Mouse (Mus musculus) frontal cortex, postnatal 25 days (tissue): ENCODE results near the gene Ccp110.

Experiments used
- DNase-seq, 2 experiments: peaks; one replicate each; pipeline ENCODE4 v3.0.0; 2022; ENCODE audit warnings: low spot score in 2 of 2

The Ccp110 gene

DNA sequence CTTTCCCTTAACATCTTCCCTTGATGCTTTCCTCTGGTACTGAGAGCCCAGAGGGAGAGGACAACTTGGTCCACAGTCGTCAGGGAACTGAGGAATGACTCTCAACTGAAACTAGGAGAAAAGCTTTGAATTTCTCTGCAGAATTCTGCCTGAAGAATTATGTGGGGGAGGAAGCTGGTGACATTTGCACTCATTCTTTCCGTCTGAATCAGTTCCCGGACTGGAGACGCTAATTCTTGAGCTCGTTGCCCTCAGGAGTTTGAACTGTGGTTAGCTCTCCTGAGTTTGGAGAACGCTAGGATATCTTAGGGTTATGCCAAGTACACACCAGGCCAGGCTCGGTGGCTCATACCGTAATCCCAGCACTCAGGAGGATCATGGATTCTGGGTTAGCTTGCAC lies 56.9 kb downstream of the Ccp110 start:
- no peak for DNase-seq

DNA sequence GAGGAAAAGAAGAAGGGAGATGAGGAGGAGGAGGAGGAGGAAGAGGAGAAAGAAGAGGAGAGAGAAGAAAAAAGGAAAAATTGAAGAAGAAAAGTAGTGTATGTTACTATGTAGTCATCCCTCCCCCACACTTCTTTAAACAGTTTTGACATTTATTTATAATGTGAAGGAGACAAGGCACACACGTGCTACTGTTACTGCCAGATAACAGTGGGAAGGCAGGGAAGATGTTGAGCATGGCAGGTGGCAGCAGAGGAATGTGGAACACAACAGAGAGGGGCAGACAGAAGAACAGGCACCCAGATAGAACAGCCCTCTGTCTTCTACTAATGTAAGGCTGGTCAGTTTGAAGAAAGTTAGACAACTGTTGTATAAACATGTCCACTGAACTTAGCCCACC lies 57.3 kb downstream of the Ccp110 start:
- no peak for DNase-seq

DNA sequence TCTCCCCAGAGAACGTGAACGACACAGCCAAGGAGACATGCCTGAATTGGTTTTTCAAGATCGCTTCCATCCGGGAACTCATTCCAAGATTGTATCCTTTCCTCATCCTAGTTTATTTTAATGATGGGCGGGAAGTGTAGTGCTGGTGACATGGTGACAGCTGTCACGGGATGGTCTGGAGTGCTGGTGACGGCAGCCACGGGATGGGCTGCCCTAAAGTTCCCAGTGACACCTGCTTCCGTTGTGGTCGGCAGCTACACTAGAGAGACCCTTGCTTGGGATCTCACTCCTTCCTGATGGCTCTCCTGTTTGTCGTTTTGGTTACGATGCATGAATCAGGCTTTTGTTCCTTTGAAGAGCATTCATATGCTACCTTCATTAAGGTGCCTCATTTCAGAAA lies 60.7 kb downstream of the Ccp110 start:
- no peak for DNase-seq

DNA sequence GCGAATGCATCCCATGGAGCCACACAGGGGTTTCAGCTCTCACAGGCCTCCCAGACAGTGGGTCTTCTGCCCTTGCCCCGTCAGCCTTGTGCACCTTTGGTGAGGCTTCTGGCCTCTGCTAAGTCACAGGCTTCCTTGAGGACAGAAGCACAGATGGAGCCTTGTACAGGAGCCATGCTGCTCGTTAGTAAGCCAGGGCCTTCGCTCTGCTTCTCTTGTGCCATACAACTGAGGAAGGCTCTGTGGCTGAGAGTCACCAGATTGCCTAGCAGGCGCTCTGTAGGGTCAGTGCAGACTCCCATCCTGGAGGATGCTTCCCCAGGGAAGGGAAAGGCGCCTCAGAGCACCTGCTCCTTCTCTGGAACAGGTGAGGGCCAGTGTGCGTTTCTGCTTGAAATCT lies 63.6 kb downstream of the Ccp110 start:
- no peak for DNase-seq

DNA sequence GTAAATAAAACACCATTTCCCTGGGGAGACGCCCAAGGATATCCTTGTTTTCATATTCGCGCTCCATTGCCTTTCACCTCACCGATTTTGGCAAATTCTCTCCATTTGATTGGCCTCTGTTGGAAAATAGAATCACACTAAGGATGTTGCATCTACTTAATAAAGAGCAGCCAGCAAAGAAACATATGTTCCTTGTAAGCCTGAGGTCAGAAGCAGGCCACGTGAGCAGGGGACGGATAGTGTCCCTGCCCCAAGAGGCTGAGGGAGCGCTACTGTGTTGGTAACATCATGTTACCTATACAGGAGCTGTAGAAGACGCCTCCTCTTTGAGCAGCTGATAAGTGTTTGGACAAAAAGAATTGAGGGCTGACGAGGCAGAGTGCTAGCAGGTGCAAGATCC lies 64.1 kb downstream of the Ccp110 start:
- no peak for DNase-seq

DNA sequence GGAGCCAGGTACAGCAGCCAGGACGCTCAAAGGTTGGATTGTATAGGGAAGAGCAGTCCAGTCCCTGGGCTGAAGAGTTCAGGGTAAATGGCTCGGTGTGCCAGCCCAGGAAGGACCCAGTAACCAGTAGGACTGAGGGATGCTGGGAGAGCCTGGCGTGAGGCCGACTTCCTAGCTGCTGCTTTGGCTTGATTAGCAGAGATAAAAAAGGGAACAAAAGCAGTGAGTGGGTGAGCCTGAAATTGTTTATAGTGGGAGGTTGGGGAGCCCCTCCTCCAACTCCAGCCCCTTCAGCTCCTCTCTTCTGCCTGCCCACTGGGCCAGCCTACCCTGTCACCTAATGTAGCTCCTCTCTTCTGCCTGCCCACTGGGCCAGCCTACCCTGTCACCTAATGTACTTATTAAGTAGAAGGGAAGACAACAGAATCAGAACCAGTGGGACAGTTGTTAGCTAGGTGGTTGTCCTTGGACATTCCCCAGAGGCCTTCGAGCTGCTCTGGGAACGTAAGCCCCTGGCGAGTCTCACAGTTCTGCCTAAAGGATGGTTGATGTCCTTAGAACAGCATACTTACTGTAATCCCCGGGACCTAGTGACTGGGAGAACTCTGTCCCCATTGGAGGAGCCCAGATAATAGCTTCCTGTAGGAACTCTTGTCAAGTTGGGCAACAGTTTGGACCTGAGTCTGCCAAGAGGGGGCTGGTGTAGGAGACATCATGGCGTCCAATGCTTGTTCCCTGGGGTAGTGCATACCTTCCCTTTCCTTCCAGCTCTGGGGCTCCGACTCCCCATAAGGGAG lies 65.4 kb downstream of the Ccp110 start:
- no peak for DNase-seq

DNA sequence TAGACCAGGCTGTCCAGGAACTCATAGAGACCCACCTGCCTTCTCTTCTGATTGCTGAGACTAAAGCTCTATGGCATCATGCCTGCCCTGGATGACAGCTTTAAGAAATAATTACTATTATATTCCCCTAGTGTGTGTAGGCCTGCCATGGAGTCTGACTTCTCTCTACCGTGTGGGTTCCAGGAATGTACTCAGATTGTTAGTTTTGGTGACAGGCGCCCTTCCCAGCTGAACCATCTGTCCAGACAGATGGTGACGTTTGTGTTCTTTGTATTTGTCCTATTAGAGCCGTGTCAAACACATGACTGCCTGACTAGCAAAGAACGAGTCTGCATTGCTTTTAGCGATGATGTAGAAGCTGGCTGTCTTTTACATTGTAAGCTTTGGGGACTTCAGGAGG lies 66.2 kb downstream of the Ccp110 start:
- DNase-seq: no peak

DNA sequence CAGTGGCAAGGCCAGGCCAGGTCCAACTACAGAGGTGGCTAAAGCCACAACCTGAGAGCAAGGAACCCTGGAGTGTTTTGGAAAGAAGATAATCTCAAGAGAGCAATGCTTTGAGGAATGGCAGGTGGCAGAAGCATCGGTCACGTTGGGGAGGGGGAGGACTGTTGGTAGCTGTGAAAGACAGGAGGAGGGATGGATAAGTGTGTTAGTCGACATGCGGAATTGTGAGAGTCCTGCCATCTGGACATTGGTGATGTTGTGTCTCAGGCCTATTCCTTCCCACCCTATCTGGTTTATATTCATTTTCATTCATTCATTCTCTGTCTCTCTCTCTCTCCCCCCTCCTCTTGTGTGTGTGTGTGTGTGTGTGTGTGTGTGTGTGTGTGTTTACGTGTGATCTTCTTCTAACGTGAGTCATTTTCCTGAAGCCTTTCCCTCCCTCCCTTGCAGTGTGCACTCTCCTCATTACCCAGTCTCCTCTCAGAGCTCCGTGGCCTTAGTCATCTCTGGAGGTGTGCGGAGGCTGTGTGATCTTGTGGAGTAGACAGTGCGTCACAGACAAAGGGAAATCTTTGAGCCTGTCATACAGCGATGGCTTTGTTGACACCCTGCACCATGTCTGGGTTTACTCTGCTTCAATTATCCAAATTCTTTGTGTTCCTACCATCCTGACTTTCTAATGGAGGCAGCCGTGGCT lies 71.1 kb downstream of the Ccp110 start:
- DNase-seq: no peak

DNA sequence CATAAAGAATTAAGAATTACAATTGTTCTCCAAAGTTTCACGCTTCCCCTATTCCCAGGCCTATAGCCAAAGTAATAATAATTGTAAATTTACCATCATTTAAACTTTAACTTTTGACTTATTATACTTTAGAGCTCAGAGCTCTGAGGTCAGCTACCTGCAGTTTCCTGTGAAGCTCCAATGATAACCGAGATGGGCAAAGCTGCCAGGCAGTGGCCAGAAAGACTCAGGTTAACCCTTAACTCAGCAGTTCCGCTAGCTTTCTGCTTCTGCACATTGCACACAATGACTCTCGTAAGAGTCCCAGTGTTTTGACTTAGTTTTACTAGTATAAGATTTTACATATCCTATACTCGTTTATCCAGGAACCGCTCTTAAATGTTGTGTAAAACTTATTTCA lies 73.7 kb downstream of the Ccp110 start:
- no peak for DNase-seq
